Mouse (Mus musculus) myocyte (in vitro differentiated cells): ENCODE results near the gene Tbc1d17. TPM values are rescaled to one million over a fixed set of nuclear protein-coding genes. Genes with fewer than 3 reads are reported as not detected.

Experiments used
- H3K27me3 ChIP-seq: one replicate; pipeline ENCODE4 v1.6.1; 2011; ENCODE audit not compliant: control insufficient read depth, insufficient read depth, insufficient read length
- H3K36me3 ChIP-seq: one replicate; pipeline ENCODE4 v1.6.1; 2011; ENCODE audit not compliant: control insufficient read depth, insufficient read depth
- H3K4me2 ChIP-seq: one replicate; pipeline ENCODE4 v1.6.1; 2011; ENCODE audit warnings: low read depth, control low read depth
- H3K4me3 ChIP-seq: one replicate; pipeline ENCODE4 v1.5.1; 2011; ENCODE audit warnings: mild to moderate bottlenecking, control low read depth, moderate library complexity
- H3K79me2 ChIP-seq: one replicate; pipeline ENCODE4 v1.6.1; 2011; ENCODE audit not compliant: control insufficient read depth, insufficient read depth
- H3ac ChIP-seq: one replicate; pipeline ENCODE4 v1.6.1; 2011; ENCODE audit not compliant: control insufficient read depth, insufficient read length
- CEBPB ChIP-seq: IDR thresholded peaks from 2 replicates; pipeline ENCODE4 v1.6.1; 2011; ENCODE audit warnings: mild to moderate bottlenecking, moderate library complexity; ENCODE audit not compliant: poor library complexity, insufficient read depth, severe bottlenecking
- E2F4 ChIP-seq: IDR thresholded peaks from one replicate; pipeline ENCODE4 v1.6.1; 2011; ENCODE audit warnings: mild to moderate bottlenecking, control low read depth, moderate library complexity; ENCODE audit not compliant: insufficient read depth
- MAX ChIP-seq: IDR thresholded peaks from one replicate; pipeline ENCODE4 v1.6.1; 2011; ENCODE audit warnings: low read depth, mild to moderate bottlenecking, control low read depth
- MYOD1 ChIP-seq, 3 experiments: IDR thresholded peaks; one replicate each; pipeline ENCODE4 v1.6.1; 2011; ENCODE audit warnings: control low read depth in 2 of 3, low read depth in 2 of 3, mild to moderate bottlenecking in 2 of 3, moderate library complexity in 1 of 3; ENCODE audit not compliant: insufficient read length in 2 of 3, control insufficient read depth in 1 of 3
- MYOG ChIP-seq, 3 experiments: IDR thresholded peaks; one replicate each; pipeline ENCODE4 v1.6.1; 2011; ENCODE audit warnings: control low read depth in 2 of 3, low read depth in 2 of 3, mild to moderate bottlenecking in 2 of 3; ENCODE audit not compliant: insufficient read length in 2 of 3, control insufficient read depth in 1 of 3, insufficient read depth in 1 of 3
- POLR2A ChIP-seq: IDR thresholded peaks from one replicate; pipeline ENCODE4 v1.6.1; 2011; ENCODE audit warnings: low read depth, mild to moderate bottlenecking, control low read depth, moderate library complexity; ENCODE audit not compliant: insufficient read length
- POLR2AphosphoS2 ChIP-seq: IDR thresholded peaks from one replicate; pipeline ENCODE4 v1.6.1; 2011; ENCODE audit warnings: low read depth, control low read depth; ENCODE audit not compliant: insufficient read length
- REST ChIP-seq: IDR thresholded peaks from one replicate; pipeline ENCODE4 v1.6.1; 2011; ENCODE audit warnings: mild to moderate bottlenecking, control low read depth, moderate library complexity; ENCODE audit not compliant: insufficient read depth, insufficient read length
- SRF ChIP-seq: IDR thresholded peaks from one replicate; pipeline ENCODE4 v1.6.1; 2011; ENCODE audit warnings: low read depth; ENCODE audit not compliant: control insufficient read depth, insufficient read length
- TCF12 ChIP-seq: IDR thresholded peaks from one replicate; pipeline ENCODE4 v1.6.1; 2011; ENCODE audit warnings: mild to moderate bottlenecking, control low read depth; ENCODE audit not compliant: poor library complexity, insufficient read depth, severe bottlenecking
- TCF3 ChIP-seq: IDR thresholded peaks from one replicate; pipeline ENCODE4 v1.6.1; 2011; ENCODE audit warnings: low read depth, control low read depth; ENCODE audit not compliant: insufficient read length
- USF1 ChIP-seq: IDR thresholded peaks from one replicate; pipeline ENCODE4 v1.6.1; 2011; ENCODE audit warnings: low read depth, mild to moderate bottlenecking, control low read depth, moderate library complexity
- polyA plus RNA-seq: library from polyadenylated mRNA; unstranded; fragments of >200 nt; fragmentation: generic; extraction: Trizol; gene quantifications from one replicate; pipeline ENCODE4 v1.2.1, GENCODE M21; 2012; ENCODE audit warnings: missing spikeins

The Tbc1d17 gene
- polyA plus RNA-seq, 1 experiment = 53.8 TPM

DNA sequence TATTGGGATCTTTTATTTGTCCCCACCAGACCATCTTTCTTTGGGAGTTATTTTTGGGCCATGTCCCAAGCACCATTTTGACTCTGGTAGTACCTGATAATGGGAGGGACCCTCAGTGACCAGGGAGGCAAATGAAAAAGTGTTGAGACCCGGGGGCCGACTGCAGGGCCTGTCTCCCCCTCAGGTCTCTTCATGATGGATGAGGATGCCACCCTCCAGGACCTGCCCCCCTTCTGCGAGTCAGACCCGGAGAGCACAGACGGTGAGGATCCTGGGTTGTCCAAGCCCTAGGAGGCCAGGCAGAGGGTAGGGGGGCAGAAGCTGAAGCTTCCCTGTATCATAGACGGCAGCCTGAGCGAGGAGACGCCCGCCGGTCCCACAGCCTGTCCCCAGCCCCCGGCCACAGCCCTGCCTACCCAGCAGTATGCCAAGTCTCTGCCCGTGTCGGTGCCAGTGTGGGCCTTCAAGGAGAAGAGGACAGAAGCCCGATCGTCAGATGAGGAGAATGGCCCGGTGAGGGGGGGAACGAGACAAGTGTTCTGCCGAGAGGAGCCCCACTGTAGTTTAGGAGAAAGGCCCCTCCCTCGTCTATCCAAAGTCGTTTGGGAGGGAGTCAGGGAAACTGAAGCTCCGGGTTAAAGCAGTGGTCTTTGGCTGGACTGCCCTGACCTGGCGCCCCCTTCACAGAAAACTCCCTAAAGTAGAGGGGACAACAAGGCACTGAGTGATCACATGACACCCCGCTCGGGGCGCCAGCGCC is 4.9 kb upstream of the Tbc1d17 start:
- peak overlapping the region; percentile 12 for H3ac ChIP-seq

GRCm38 (mm10) chr7:44853065-44853464 is 4.2 kb upstream of the Tbc1d17 start:
- Histone ChIP-seq H3K79me2 (peaks cover 22% of the 10 kb centered on the region), H3ac (no peak overlapping the region), H3K27me3 (no peaks in the 10 kb centered on the region), H3K36me3 (no peaks in the 10 kb centered on the region), H3K4me3 (no peak overlapping the region), H3K4me2 (peak overlapping the region; percentile 77)
- TF ChIP-seq POLR2AphosphoS2 (peak; percentile 36), TCF12 (no peak)

More for the DNA sequence above, 4.9 kb upstream of the Tbc1d17 start:
- peaks cover 22% of the 10 kb centered on the region for H3K79me2 ChIP-seq
- peak overlapping the region; percentile 30 for H3K4me3 ChIP-seq
- no peaks in the 10 kb centered on the region for H3K36me3 ChIP-seq
- no peaks in the 10 kb centered on the region for H3K27me3 ChIP-seq
- H3K4me2 ChIP-seq = peak overlapping the region; percentile 77
- TF ChIP-seq USF1 (peak; percentile 34), SRF (no peak), TCF12 (no peak)

DNA sequence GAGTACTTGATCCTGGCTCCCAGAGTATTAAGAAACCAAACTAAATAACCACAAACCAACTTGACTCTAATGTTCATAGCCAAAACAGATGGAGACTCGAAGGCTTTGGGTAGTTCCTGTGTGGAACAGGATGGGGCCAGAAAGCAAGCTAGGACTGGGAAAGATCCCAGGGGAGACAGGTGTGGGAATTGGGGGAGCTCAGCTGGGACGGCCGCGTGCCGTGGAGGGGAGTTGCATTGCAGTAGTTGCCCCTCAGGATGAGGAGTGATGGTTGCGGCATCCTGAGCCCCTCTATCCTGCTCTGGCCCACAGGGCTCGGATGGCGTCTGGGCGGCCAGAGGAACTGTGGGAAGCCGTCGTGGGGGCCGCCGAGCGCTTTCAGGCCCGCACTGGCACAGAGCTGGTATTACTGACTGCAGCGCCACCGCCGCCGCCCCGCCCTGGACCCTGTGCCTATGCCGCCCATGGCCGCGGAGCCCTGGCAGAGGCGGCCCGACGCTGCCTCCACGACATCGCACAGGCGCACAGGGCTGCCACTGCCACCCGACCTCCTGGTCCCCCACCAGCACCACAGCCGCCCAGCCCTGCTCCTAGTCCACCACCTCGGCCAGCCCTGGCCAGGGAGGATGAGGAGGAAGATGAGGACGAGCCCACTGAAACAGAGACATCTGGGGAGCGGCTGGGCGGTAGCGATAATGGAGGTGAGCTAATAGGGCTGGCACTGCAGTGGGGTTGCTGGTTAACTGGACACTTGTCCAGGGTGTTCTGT is 3.6 kb upstream of the Tbc1d17 start:
- Histone ChIP-seq H3K27me3 (no peaks in the 10 kb centered on the region), H3K36me3 (no peaks in the 10 kb centered on the region), H3ac (no peak overlapping the region), H3K4me3 (no peak overlapping the region), H3K79me2 (peaks cover 28% of the 10 kb centered on the region), H3K4me2 (no peak overlapping the region)
- no peak for TF ChIP-seq USF1
- TF ChIP-seq POLR2AphosphoS2 = peak; percentile 35

DNA sequence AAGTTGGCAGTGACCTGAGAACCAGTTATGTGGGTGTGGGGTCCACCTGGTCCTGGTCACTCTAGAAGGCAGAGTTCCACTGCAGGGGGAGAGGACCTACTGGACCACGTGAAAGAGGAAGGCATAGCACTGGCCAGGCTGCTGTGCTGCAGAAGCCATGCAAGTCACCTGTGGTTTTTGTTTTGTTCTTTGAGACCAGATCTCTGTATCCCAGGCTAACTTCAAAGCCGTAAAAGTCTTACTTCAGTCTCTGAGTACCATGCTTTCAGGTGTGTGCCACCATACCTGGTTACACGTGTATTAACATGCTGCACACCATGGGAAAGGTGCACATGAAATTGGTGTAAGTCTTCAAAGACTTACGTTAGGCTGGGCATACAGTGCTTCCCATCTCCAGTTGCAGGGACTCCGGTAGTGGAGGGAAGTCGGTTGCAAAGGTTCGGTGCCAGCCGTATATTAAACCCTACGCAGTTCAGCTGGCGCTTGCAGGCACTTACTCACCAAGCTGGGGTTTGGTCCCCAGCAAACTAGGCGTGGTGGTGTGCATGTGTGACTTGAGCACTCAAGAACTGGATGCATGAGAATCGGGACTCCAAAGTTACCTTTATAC is 2.9 kb upstream of the Tbc1d17 start:
- Histone ChIP-seq H3K36me3 (no peaks in the 10 kb centered on the region), H3K4me3 (peak overlapping the region; percentile 94), H3K27me3 (no peaks in the 10 kb centered on the region), H3ac (no peak overlapping the region), H3K79me2 (peaks cover 33% of the 10 kb centered on the region), H3K4me2 (peak overlapping the region; percentile 72)
- TF ChIP-seq REST (no peak), POLR2AphosphoS2 (no peak), E2F4 (no peak), POLR2A (no peak), MYOG (IDR thresholded peaks at IDR 0.05; ENCODE audit: control insufficient read depth in 1 of 3, insufficient read depth in 1 of 3, insufficient read length in 2 of 3, low read depth in 2 of 3) (no peak), SRF (no peak), MAX (no peak), USF1 (no peak), CEBPB (no peak), TCF12 (no peak), MYOD1 (IDR thresholded peaks at IDR 0.05; ENCODE audit: control insufficient read depth in 1 of 3, insufficient read length in 2 of 3, low read depth in 2 of 3) (no peak), TCF3 (no peak)

GRCm38 (mm10) chr7:44850789-44851624 is 2.1 kb upstream of the Tbc1d17 start:
- H3K4me3 ChIP-seq = peak overlapping the region; percentile 94
- peaks cover 7% of the 10 kb centered on the region for H3K36me3 ChIP-seq
- peaks cover 34% of the 10 kb centered on the region for H3K79me2 ChIP-seq
- no peak for TF ChIP-seq POLR2A
- no peak for TF ChIP-seq USF1
- TF ChIP-seq CEBPB = no peak
- TF ChIP-seq SRF = no peak
- TF ChIP-seq POLR2AphosphoS2 = no peak
- no peak for TF ChIP-seq REST
- TF ChIP-seq TCF12 = no peak
- no peak for TF ChIP-seq E2F4
- peak overlapping the region; percentile 80 for H3ac ChIP-seq
- peak overlapping the region; percentile 72 for H3K4me2 ChIP-seq
- no peaks in the 10 kb centered on the region for H3K27me3 ChIP-seq
